Mouse (Mus musculus): ENCODE data around the gene Zfp446. TPM values are rescaled to one million over a fixed set of nuclear protein-coding genes. Genes with fewer than 3 reads are reported as not detected.

Gene Zfp446
- total RNA-seq, 2 experiments from 2014 or later, result 9.2 to 11.3 TPM

DNA sequence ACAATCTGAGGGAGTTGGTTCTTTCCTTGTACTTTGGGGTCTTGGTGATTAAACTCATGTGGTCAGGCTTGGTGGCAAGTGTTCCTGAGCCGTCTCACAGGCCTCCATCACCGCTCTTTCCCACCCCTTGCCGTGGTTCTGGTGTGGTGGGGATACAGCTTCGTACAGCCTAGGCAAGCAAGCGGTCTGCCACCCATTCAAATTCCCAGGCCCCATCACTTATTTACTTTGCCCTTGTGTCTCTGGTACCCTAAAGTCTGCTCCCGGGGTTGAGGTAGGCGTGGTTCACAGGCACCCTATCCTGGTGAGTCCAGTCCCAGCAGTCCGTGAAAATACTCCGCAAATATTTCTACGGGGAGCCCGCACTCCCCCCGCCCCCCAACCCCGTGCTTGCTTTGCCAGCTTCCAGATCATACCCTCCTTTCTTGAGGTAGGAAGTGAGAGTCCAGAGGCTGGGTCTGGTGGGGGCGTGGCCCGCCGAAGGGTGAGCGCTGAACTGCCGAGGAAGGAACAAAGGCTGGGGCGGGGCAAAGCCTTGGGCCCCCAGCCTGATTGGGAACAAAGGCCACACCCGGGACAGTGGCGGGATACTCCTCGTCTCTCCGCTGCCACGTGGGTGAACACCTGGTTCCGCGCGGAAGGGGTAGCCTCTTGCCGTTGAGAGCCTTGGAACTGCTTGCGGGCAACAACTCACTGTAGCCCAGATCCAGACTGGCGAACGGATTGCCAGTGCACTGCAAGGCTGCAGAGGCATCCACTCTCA lies 45.3 kb downstream of the Zfp446 start:
- peak in 1 of 2 experiments; percentile 51 for DNase-seq (ENCODE audit: low spot score in 2 of 2)

DNA sequence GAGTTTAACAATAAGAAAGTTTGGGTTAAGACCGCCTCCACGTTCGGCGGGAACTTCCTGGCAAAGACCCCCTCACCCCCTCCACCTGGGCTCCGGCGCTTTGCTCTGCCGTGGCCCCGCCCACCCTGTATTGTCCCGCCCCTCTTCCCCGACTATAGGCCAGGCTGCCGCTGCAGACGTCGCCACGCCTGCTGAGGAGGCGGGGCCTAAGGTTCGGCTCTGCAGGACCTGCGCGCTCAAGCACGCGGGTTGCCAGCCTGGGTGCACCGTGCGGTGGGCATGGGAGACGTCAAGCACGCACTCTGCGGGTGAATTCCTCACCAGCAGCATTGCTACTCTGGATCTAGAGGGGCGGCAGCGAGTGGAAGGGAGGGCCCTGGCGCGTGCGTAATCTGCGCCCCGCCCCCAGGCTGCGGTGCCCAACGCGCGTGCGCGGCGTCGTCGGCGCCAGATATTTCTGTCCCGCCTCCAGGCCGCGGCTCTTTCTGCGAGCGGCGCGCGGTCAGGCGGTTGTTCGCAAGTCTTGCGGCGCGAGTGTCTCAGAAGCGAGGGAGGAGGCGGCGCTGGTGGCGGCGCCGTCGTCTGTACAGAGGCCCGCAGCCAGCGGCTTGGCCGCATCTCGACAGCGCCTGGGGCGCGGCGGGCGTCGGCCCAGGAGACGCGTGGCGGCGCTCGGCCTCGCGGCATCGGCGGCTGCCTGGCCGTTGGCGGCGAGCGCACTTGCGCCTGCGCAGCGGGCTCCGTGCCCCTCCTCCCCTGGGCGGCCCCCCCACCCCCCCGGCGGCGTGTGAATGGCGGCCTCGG lies 46.5 kb downstream of the Zfp446 start:
- peak; percentile 91 to 92 for DNase-seq (ENCODE audit: low spot score in 2 of 2)

DNA sequence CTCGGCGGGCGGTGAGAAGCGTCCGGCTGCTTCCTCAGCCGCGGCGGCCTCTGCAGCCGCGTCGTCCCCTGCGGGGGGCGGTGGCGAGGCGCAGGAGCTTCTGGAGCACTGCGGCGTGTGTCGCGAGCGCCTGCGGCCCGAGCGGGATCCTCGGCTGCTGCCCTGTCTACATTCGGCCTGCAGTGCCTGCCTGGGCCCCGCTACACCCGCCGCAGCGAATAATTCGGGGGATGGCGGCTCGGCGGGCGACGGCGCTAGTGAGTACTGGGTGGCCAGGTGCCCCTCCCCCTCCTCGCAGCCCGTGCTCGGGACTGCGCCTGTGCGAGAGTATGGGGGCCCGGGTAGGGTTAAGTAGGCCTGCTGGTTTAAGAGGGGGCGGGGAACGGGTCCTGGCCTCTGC lies 47.2 kb downstream of the Zfp446 start:
- peak; percentile 64 to 75 for DNase-seq (ENCODE audit: low spot score in 2 of 2)

DNA sequence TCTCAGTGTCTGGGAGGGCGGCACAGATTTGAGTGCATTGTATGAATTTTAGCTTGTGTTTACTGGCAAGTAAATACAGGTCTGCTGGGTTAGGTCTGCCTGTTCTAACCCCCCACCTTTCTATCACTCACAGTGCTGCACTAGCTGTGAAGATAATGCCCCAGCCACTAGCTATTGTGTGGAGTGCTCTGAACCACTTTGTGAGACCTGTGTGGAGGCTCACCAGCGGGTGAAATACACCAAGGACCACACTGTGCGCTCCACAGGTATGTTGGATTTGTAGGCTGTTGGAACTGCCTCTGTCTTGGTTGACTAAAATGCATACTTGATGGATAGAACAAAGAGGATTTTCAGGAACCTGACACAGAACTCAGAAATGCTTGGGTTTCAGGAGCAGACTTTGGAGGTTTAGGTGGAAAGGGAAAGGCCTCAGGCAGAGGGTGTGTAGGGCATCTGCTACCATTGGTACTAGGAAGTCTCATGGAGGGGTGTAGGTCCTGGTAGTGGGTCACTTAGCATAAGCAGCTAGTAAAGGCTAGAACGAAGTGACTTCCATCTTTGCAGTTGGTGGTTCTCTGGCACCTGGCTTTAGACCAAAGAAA lies 48.0 kb downstream of the Zfp446 start:
- no peak for DNase-seq (ENCODE audit: low spot score in 2 of 2)

DNA sequence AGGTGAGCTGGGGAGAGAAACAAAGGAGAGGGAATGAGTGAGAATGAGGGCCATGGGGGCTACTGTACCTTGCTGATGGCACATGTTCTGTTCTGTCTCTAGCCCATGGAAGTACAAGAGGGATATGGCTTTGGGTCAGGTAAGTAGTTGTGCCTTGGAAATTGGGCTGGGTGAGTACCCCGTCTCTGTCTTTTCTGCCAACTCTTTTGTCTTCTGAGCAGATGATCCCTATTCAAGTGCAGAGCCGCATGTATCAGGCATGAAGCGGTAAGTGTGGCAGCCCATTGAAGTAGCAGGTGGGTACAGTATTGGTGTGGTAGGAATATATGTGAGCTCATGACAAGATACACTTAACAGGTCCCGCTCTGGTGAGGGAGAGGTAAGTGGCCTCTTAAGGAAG lies 51.3 kb downstream of the Zfp446 start:
- DNase-seq (ENCODE audit: low spot score in 2 of 2), result no peak

DNA sequence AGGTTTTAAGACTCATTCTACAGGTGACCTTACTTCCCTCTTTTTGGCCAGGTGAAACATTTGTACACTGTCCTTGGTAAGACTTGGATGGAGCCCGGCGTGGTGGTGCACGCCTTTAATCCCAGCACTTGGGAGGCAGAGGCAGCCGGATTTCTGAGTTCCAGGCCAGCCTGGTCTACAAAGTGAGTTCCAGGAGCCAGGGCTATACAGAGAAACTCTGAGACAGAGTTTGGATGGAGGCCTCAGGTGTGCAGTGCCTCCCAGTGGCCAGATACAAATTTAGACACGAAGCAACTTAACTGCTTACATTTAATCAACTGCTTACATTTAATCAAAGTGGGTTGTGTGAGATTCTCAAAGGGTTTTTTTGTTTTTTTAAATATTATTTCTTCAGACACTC lies 53.4 kb downstream of the Zfp446 start:
- no peak for DNase-seq (ENCODE audit: low spot score in 2 of 2)

DNA sequence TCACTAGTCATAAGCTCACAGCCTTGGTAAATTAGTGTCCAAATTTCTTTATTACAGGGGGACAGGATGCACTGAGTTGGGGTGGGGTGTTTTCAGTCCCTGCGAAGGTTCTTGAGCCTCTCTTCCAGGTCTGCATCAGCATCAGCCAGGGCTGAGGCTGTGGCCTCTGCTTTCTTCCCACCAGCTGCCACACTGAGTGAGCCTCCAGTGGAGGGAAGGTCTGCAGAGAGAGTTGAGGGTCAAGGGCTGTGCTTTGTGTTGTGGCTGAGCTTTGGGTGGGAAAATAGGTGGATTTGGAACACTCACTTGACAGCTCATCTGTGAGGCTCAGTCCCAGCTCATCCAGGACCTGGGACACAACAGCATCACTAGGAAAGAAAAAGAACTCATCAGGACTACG lies 54.3 kb downstream of the Zfp446 start:
- no peak for DNase-seq (ENCODE audit: low spot score in 2 of 2)

DNA sequence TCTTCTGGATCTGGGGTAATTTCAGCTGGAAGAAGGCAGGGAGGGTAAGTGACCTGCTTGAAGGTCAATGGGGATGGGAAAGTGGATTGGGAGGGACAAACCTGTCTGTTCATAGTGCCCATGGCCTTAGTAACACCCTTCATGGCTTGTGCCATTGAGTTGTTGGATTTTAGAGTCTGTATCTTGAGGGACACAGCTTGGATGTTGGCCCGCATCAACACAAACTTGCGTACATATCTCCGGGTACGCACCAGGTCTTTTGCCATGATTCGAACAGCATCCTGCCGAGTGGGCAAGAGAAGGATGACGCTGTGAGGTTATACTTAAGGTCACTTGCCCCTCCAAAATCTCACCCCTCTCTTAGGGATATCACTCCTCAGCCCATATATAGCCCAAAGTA lies 54.9 kb downstream of the Zfp446 start:
- DNase-seq (ENCODE audit: low spot score in 2 of 2), result no peak

DNA sequence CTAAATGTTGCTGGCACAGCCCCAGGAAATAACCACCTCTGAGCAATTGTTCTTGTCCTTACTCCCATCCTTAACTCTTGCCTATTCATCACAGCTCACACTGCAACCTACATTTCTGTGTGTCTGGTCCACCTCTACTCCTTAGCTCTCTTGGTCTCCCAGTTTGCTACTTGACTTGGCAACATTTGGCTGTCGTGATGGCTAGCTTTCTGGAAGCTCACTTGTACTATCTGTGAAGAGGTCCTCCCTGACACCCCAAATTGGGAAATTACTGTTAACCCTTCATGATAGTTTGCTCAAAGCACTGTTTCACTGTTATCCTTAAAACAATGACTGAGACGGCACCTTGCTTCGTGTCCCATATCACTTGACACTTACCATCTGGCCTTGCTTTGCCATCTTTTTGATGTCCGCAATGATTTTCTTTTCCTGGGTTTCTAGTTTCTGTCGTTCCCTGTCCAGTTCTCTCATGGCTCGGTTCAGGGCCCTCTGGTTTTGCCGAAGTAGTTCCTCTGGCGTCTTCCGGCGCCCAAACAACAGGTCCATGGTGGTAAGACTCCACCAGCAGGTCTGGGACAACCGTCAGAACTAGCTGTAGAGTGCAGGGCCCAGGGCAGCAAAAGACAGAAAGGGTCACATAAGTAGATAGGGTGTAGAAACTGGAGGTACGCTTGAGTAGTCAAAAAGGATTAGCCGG lies 56.0 kb downstream of the Zfp446 start:
- DNase-seq (ENCODE audit: low spot score in 2 of 2), result no peak

DNA sequence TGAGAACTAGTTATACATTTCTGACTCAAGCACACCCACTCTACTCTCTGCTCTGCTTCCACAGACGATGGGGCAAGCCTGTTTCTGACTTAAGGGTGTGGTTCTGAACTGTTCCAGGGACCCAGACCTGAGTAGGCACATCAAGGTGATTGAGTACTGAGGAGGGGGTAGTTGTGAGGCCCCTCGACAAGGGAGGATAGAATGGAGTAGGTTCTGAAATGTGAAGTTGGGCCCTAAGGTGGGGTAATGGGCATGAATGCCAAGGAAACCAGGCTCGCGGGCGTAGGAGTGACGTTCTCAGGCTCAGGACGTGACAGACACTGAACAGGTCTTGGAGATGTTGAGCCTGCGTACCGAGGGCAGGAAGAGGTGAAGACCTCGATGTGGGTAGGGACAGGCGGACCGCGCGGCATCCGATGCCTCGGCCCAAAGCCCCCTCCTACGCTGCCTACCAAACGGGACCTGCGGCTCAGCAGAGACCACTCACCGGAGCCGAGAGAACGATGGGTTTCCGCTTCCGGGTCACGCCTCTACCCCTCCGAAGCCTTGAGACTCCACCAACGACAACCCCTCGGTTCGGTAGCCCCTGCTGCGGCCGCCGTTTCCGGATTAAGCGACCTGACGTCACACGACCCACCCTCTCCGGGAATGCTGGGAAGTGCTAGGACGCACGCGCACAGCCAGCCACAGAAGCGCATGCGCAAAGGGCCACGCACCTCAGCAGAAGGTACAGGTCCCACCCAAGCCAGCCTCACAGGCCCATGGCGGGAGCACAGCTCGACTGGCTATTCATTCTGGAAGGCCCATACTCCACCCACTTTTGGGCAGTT lies 56.7 kb downstream of the Zfp446 start, which contains the start of gene Chmp2a:
TSS of gene Chmp2a (minus strand) at position 660 of the 830 bp plus-strand sequence.
- DNase-seq (ENCODE audit: low spot score in 2 of 2), result peak; percentile 89 to 94

Other genes with a start within 250 kb of the Zfp446 start
- gene Vmn2r56, start 242.8 kb upstream of the Zfp446 start, total RNA-seq (2021), result not detected
- 1 to 10 TPM; 8.0 to 8.2 TPM for gene Zscan18, start 174.2 kb upstream of the Zfp446 start, total RNA-seq (2021)
- 10 to 100 TPM; 16.0 to 16.4 TPM for gene Zfp329, start 159.0 kb upstream of the Zfp446 start, total RNA-seq (2021)
- gene Zfp110, start 143.1 kb upstream of the Zfp446 start, total RNA-seq (2021), result 10 to 100 TPM; 34.2 to 35.4 TPM
- gene Zfp128, start 96.7 kb upstream of the Zfp446 start, total RNA-seq (2021), result 1 to 10 TPM; 5.3 to 5.7 TPM
- gene Zscan22, start 80.0 kb upstream of the Zfp446 start, total RNA-seq (2021), result 10 to 100 TPM; 11.3 to 12.4 TPM
- 1,000 to 10,000 TPM; 1,322 to 1,347 TPM for gene Rps5, start 55.6 kb upstream of the Zfp446 start, total RNA-seq (2021)
- under 1 TPM; 0.59 to 0.64 TPM for gene Rnf225, start 50.4 kb upstream of the Zfp446 start, total RNA-seq (2021)
- 10 to 100 TPM; 12.7 to 13.5 TPM for gene Zfp324, start 12.0 kb upstream of the Zfp446 start, total RNA-seq (2021)
- gene Slc27a5, start 20.3 kb downstream of the Zfp446 start, total RNA-seq (2021), result 10 to 100 TPM in 1 of 2 experiments, under 1 TPM in 1; 0.70 to 16.3 TPM
- 100 to 1,000 TPM; 392 to 400 TPM for gene Trim28, start 21.3 kb downstream of the Zfp446 start, total RNA-seq (2021)
- 10 to 100 TPM; 18.4 to 18.5 TPM for gene Zbtb45, start 32.2 kb downstream of the Zfp446 start, total RNA-seq (2021)
- gene Chmp2a, start 57.0 kb downstream of the Zfp446 start, total RNA-seq (2021), result 100 to 1,000 TPM; 181 to 189 TPM
- gene Ube2m, start 60.4 kb downstream of the Zfp446 start, total RNA-seq (2021), result 100 to 1,000 TPM; 168 to 181 TPM
- gene Mzf1, start 76.9 kb downstream of the Zfp446 start, total RNA-seq (2021), result 1 to 10 TPM; 5.5 to 6.0 TPM
- gene Vmn1r85, start 117.3 kb downstream of the Zfp446 start, total RNA-seq (2021), result not detected
- not detected for gene Vmn1r86, start 142.1 kb downstream of the Zfp446 start, total RNA-seq (2021)
- gene Vmn1r87, start 162.3 kb downstream of the Zfp446 start, total RNA-seq (2021), result not detected
- gene Vmn1r88, start 181.7 kb downstream of the Zfp446 start, total RNA-seq (2021), result under 1 TPM; 0.08 to 0.14 TPM
- not detected for gene Vmn1r89, start 235.2 kb downstream of the Zfp446 start, total RNA-seq (2021)